Mouse (Mus musculus) splenic B cell, adult 2 months (primary cell): ENCODE data around the gene Mta3.

ENCODE experiments used
- DNase-seq: peaks from one replicate; pipeline ENCODE4 v3.0.0-alpha.2; 2011; ENCODE audit warnings: low read depth, low spot score
- H3K27me3 ChIP-seq: 2 replicates; pipeline ENCODE4 v1.6.1; 2012; ENCODE audit warnings: mild to moderate bottlenecking, low read length, moderate library complexity, mixed read lengths; ENCODE audit not compliant: control insufficient read depth, poor library complexity, insufficient read depth, severe bottlenecking
- H3K36me3 ChIP-seq: 2 replicates; pipeline ENCODE4 v1.6.1; 2012; ENCODE audit warnings: mild to moderate bottlenecking, low read length, moderate library complexity, mixed read lengths; ENCODE audit not compliant: control insufficient read depth, poor library complexity, insufficient read depth, severe bottlenecking

Mta3 gene

GRCm38 (mm10) chr17:83706116-83706593 lies at the start of gene Mta3:
Gene Mta3 (plus strand): TSS chr17:83706163.
- H3K27me3 ChIP-seq: no peaks in the 10 kb centered on the region
- no peaks in the 10 kb centered on the region for H3K36me3 ChIP-seq
- no peak for DNase-seq

GRCm38 (mm10) chr17:83657375-83657774 lies 48.6 kb upstream of the Mta3 start:
- Histone ChIP-seq H3K36me3 (no peaks in the 10 kb centered on the region), H3K27me3 (no peaks in the 10 kb centered on the region)
- DNase-seq: peak; percentile 46

GRCm38 (mm10) chr17:83658943-83659342 lies 47.0 kb upstream of the Mta3 start:
- no peak for DNase-seq
- Histone ChIP-seq H3K36me3 (no peaks in the 10 kb centered on the region), H3K27me3 (no peaks in the 10 kb centered on the region)

- H3K27me3 ChIP-seq: no peaks in the 10 kb centered on the region
- DNase-seq: no peak
- no peaks in the 10 kb centered on the region for H3K36me3 ChIP-seq
These were observed 41.2 kb upstream of the Mta3 start for GRCm38 (mm10) chr17:83664761-83665160.

- no peaks in the 10 kb centered on the region for H3K36me3 ChIP-seq
- H3K27me3 ChIP-seq: no peaks in the 10 kb centered on the region
- DNase-seq: peak; percentile 19
These were observed 39.2 kb upstream of the Mta3 start for GRCm38 (mm10) chr17:83666597-83667287.

GRCm38 (mm10) chr17:83667934-83668690 lies 37.9 kb upstream of the Mta3 start:
- H3K27me3 ChIP-seq: no peaks in the 10 kb centered on the region
- H3K36me3 ChIP-seq: no peaks in the 10 kb centered on the region
- DNase-seq: no peak

- no peaks in the 10 kb centered on the region for H3K27me3 ChIP-seq
These were observed 33.3 kb upstream of the Mta3 start for GRCm38 (mm10) chr17:83672685-83673084.

GRCm38 (mm10) chr17:83677370-83677769 lies 28.6 kb upstream of the Mta3 start:
- Histone ChIP-seq H3K27me3 (no peaks in the 10 kb centered on the region), H3K36me3 (no peaks in the 10 kb centered on the region)
- DNase-seq: no peak

More at GRCm38 (mm10) chr17:83672685-83673084, 33.3 kb upstream of the Mta3 start:
- no peak for DNase-seq
- no peaks in the 10 kb centered on the region for H3K36me3 ChIP-seq

GRCm38 (mm10) chr17:83681977-83682376 lies 24.0 kb upstream of the Mta3 start:
- no peaks in the 10 kb centered on the region for H3K27me3 ChIP-seq
- H3K36me3 ChIP-seq: no peaks in the 10 kb centered on the region
- no peak for DNase-seq

GRCm38 (mm10) chr17:83684475-83684874 lies 21.5 kb upstream of the Mta3 start:
- Histone ChIP-seq H3K36me3 (no peaks in the 10 kb centered on the region), H3K27me3 (no peaks in the 10 kb centered on the region)
- DNase-seq: no peak

GRCm38 (mm10) chr17:83690418-83690817 lies 15.5 kb upstream of the Mta3 start:
- no peak for DNase-seq
- H3K36me3 ChIP-seq: no peaks in the 10 kb centered on the region
- H3K27me3 ChIP-seq: no peaks in the 10 kb centered on the region

- no peaks in the 10 kb centered on the region for H3K36me3 ChIP-seq
These were observed 14.6 kb upstream of the Mta3 start for GRCm38 (mm10) chr17:83691379-83691778.

GRCm38 (mm10) chr17:83693941-83694340 lies 12.0 kb upstream of the Mta3 start:
- H3K36me3 ChIP-seq: no peaks in the 10 kb centered on the region
- no peak for DNase-seq

More at GRCm38 (mm10) chr17:83691379-83691778, 14.6 kb upstream of the Mta3 start:
- no peaks in the 10 kb centered on the region for H3K27me3 ChIP-seq
- no peak for DNase-seq

GRCm38 (mm10) chr17:83695785-83696184 lies 10.2 kb upstream of the Mta3 start:
- H3K36me3 ChIP-seq: no peaks in the 10 kb centered on the region
- peak; percentile 75 for DNase-seq
- H3K27me3 ChIP-seq: no peaks in the 10 kb centered on the region

More at GRCm38 (mm10) chr17:83693941-83694340, 12.0 kb upstream of the Mta3 start:
- no peaks in the 10 kb centered on the region for H3K27me3 ChIP-seq

GRCm38 (mm10) chr17:83699062-83699724 lies 6.8 kb upstream of the Mta3 start:
- Histone ChIP-seq H3K27me3 (no peaks in the 10 kb centered on the region), H3K36me3 (no peaks in the 10 kb centered on the region)
- DNase-seq: no peak
